Comparison of ENCODE assay signal across 14 mouse cellular contexts in genomic region chr16:67347561-67347960, GRCm38 (mm10).
A peak's percentile ranks its signal among the peaks of the same experiment; 100 is the strongest.
DNase-seq lines count a peak whose midpoint lies in the region; ATAC-seq lines count a peak whose summit lies in the region.
"Had no signal": no experiment of that assay in that cellular context is flagged by ENCODE, and none has a peak within 500 bp of the region (broad histone marks: within the 10 kb centered on the region; RNA-seq: fewer than 3 reads in every experiment).

No protein-coding gene starts in this region.

- ATAC-seq in cerebellum, adult (ENCODE audit: insufficient number of reproducible peaks, low FRiP score, low TSS enrichment), result peak; percentile 36; the same call in 1 of the 2 replicates
- ATAC-seq: activated CD4-positive, CD25-positive, alpha-beta regulatory T cell, adult 4 months; CD4-positive, CD25-positive, alpha-beta regulatory T cell, adult 4 months; forebrain, embryonic 14.5 days; Patski had no signal

- DNase-seq in cerebellum, postnatal 4 days (ENCODE audit: low spot score in 2 of 2), result no peak
- peak; percentile 46 for DNase-seq in cerebellum, adult 9-10 months
- DNase-seq in cerebellum, adult 9-11 months, result no peak
- peak; percentile 70 for DNase-seq in brain, adult 2 months (ENCODE audit: low read depth, low spot score)
- DNase-seq: adrenal gland, adult 8-10 months; adrenal gland, postnatal 14 days; adrenal gland, postnatal 36 days; B cell, adult 2 months; embryo, embryonic 11 days had no signal

Comparison
In these comparisons a context has a peak if more than half of its experiments do, and no peak if none do; other contexts are left out.
1. DNase-seq: peak in cerebellum, adult 9-10 months (single experiment) and brain, adult 2 months (single experiment); none in cerebellum, postnatal 4 days (0 of 2) and cerebellum, adult 9-11 months (single experiment).